Mouse (Mus musculus) liver, embryonic 14.5 days (tissue): Measurements from ENCODE around the gene Hcst. TPM values are rescaled to one million over a fixed set of nuclear protein-coding genes. Genes with fewer than 3 reads are reported as not detected.
A peak's percentile ranks its signal among the peaks of the same experiment; 100 is the strongest.

Experiments
- ATAC-seq: fragments of 200-750 bp; cut with Nextera tagmentation; 2 replicates; pipeline ENCODE4 v1.8.0; 2017; ENCODE audit warnings: moderate number of reproducible peaks, mild to moderate bottlenecking, moderate library complexity; ENCODE audit not compliant: insufficient read depth
- DNase-seq, 3 experiments: peaks; one replicate each; pipeline ENCODE4 v3.0.0-alpha.2; 2012 to 2013; ENCODE audit warnings: low read depth in 3 of 3, low spot score in 3 of 3
- H3K27ac ChIP-seq: fragments of 300-500 bp; sonication (generic); 2 replicates; pipeline ENCODE4 v1.5.1; 2014; ENCODE audit warnings: moderate library complexity, mild to moderate bottlenecking, control low read depth, inconsistent platforms
- H3K27me3 ChIP-seq: fragments of 300-500 bp; sonication (generic); 2 replicates; pipeline ENCODE4 v1.6.1; 2014; ENCODE audit warnings: mild to moderate bottlenecking, low read length, moderate library complexity; ENCODE audit not compliant: control insufficient read depth, insufficient read depth
- H3K36me3 ChIP-seq: fragments of 300-500 bp; sonication (generic); replicated peaks from 2 replicates; pipeline ENCODE4 v1.6.1; 2014; ENCODE audit warnings: low read depth; ENCODE audit not compliant: control insufficient read depth, insufficient read depth
- H3K4me1 ChIP-seq, 2 experiments: fragments of 200-500 bp in 1 of 2; fragments of 300-500 bp in 1 of 2; sonication (generic) in 1 of 2; replicated peaks; 2 replicates each; pipeline ENCODE4 v1.6.1; 2012 to 2014; ENCODE audit warnings: antibody characterized with exemption in 1 of 2, inconsistent platforms in 1 of 2, low read length in 1 of 2; ENCODE audit not compliant: control insufficient read depth in 2 of 2, insufficient read depth in 2 of 2
- H3K4me2 ChIP-seq: fragments of 300-500 bp; sonication (generic); 2 replicates; pipeline ENCODE4 v1.6.1; 2014; ENCODE audit warnings: low read depth, mild to moderate bottlenecking, control low read depth, moderate library complexity
- H3K4me3 ChIP-seq, 2 experiments: fragments of 200-500 bp in 1 of 2; fragments of 300-500 bp in 1 of 2; sonication (generic) in 1 of 2; 2 replicates each; pipeline ENCODE4 v1.5.1; 2012 to 2014; ENCODE audit warnings: low read depth in 2 of 2, low read length in 2 of 2, mild to moderate bottlenecking in 2 of 2, control low read depth in 1 of 2, inconsistent platforms in 1 of 2, moderate library complexity in 1 of 2; ENCODE audit not compliant: insufficient read depth in 1 of 2
- H3K9ac ChIP-seq: fragments of 300-500 bp; sonication (generic); replicated peaks from 2 replicates; pipeline ENCODE4 v1.6.1; 2014; ENCODE audit warnings: mild to moderate bottlenecking, control low read depth, moderate library complexity
- H3K9me3 ChIP-seq: fragments of 300-500 bp; sonication (generic); 2 replicates; pipeline ENCODE4 v1.6.1; 2016; ENCODE audit warnings: low read length, mixed read lengths; ENCODE audit not compliant: control insufficient read depth
- CTCF ChIP-seq: IDR thresholded peaks from 2 replicates; pipeline ENCODE4 v1.5.1; 2016; ENCODE audit warnings: antibody characterized with exemption, low read depth, control low read depth
- EP300 ChIP-seq: IDR thresholded peaks from 2 replicates; pipeline ENCODE4 v1.6.1; 2016; ENCODE audit warnings: antibody characterized with exemption, low read depth
- WGBS: fragments of 180-500 bp; shearing (Covaris S2); extraction: QIAGEN DNeasy Blood & Tissue Kit; methylation state at CpG from one replicate; pipeline ENCODE4 v1.1.7; 2014; ENCODE audit not compliant: insufficient replicate concordance; 5-methylcytosine and 5-hydroxymethylcytosine counted together
- polyA plus RNA-seq, 2 experiments: library from polyadenylated mRNA; depleted of rRNA in 1 of 2; stranded (reverse) in 1 of 2; unstranded in 1 of 2; fragments of >200 nt; fragmentation: Nextera tagmentation in 1 of 2; extraction: Ambion mirVana in 1 of 2; gene quantifications; 2 replicates each; pipeline versions ENCODE4 v1.2.1 to v1.2.3; 2012 to 2014

Gene Hcst
- polyA plus RNA-seq, 2 experiments: 3.3 to 4.9 TPM

DNA sequence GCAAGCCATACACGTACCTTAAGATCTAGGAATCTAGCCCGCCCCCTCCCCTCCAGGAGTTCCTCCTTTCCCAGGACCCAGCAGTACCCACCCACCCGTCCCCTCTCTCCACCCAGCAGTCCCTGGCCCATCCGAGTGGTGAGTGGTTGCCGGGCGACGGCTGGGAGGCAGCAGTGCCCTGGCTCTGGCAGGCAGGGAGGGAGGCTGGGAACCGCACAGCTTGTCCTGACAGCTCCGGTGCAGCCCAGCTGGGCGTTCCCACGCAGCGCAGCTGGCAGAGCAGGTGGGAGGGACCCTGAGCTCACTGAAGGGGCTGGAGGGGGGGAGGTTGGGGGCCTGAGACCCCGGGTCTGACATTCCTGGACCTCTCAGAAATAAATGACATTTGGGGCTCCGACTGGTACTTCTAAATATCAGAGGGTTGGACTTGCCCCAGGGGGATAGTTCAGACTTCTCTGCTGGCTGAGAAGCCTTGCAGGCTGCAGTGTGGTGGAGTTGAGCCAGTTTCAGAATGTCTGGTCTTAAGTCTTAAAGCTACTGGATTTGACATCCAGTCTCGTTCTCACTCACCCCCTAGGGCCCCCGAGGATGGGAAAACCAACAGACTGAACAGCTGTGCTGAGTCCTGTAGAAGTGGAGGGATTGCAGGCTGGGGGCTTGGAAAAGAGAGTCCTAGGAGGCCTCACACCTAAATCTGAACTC lies 38.1 kb upstream of the Hcst start, which contains the start of the genes Kirrel2 and Nphs1:
TSS of gene Kirrel2 (minus strand) at position 62 of the 702 bp plus-strand sequence.
TSS of gene Nphs1 (plus strand) at position 687 of the 702 bp plus-strand sequence.
- H3K4me2 ChIP-seq: no peak within 1 kb of the TSS
- no peak within 1 kb of the TSS for H3K9ac ChIP-seq
- 4% methylated on average over 16 of the region's 16 CpGs for WGBS
- H3K27ac ChIP-seq: no peak within 1 kb of the TSS
- no peaks in the 10 kb centered on the region for H3K9me3 ChIP-seq
- TF ChIP-seq CTCF (no peak), EP300 (no peak)
- no peaks in the 10 kb centered on the region for H3K36me3 ChIP-seq
- H3K4me3 ChIP-seq: no peak within 1 kb of the TSS
- ATAC-seq: no peak
- no peak for DNase-seq
- H3K4me1 ChIP-seq: no peaks in the 10 kb centered on the region
- peaks cover 64% of the 10 kb centered on the region for H3K27me3 ChIP-seq

DNA sequence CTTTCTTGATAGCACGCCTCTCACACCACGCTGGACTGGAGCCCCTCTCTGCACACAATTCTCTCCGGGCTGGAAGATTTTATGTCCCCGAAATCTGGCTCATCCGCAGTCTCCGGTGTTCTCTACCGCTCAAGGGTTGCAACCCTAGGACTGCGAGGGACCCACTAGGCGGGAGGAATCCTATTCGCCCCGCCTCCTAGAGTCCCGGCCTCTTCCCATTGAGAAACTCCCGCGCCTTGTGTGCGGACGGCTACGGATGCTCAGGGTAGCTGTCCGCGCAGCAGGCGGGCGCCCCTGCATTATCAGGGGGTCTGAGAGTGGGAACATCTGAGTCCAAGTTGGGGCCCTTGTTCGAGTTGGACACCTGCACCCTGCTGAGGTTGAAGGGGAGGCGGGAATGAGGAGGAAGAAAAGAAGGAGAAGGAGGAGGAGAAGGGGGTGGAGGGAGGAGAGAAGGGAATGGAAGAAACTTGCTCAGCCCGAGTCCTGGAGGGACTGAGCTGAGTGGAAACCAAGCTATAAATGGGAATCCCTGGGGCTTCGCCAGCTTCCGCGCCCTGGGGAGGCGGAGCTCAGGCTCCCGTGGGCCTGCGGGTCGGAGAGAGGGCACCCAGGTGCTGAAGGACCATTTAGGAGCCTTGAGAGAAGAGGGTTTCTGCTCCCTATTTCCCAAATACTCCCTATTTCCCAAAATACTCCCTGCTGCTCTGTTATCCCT lies 37.4 kb upstream of the Hcst start:
- no peak for DNase-seq
- H3K9ac ChIP-seq: no peak overlapping the region
- H3K27me3 ChIP-seq: peaks cover 67% of the 10 kb centered on the region
- no peaks in the 10 kb centered on the region for H3K9me3 ChIP-seq
- H3K4me2 ChIP-seq: no peak overlapping the region
- 2% methylated on average over 31 of the region's 31 CpGs for WGBS
- H3K36me3 ChIP-seq: no peaks in the 10 kb centered on the region
- ATAC-seq: no peak
- H3K4me1 ChIP-seq: no peaks in the 10 kb centered on the region
- TF ChIP-seq CTCF (no peak), EP300 (no peak)
- no peak overlapping the region for H3K27ac ChIP-seq
- no peak overlapping the region for H3K4me3 ChIP-seq

DNA sequence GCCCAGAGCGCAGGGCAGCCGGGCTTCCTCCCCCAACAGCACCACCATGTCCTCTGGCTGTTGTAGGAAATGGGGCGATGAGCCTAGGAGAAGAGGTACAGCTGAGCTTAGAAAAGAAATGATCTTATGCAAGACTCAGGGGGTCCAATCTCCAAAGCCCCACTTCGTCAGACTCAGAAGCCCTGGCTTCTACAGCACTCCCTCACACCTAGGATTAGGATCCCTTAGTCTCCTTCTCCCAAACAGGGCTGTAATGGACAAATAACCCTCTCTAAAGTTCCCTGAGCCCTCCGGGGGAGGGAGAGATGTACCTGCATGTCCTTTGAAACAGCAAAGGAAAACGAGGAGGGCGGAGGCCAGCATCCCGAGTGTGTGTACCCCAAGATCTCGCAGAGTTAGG lies 36.8 kb upstream of the Hcst start:
- WGBS: 1% methylated on average over 9 of the region's 9 CpGs
- no peaks in the 10 kb centered on the region for H3K9me3 ChIP-seq
- ATAC-seq: no peak
- H3K27me3 ChIP-seq: peaks cover 67% of the 10 kb centered on the region
- DNase-seq: no peak
- no peak overlapping the region for H3K9ac ChIP-seq
- H3K4me2 ChIP-seq: no peak overlapping the region
- no peak overlapping the region for H3K4me3 ChIP-seq
- H3K27ac ChIP-seq: no peak overlapping the region
- TF ChIP-seq EP300 (no peak), CTCF (no peak)
- no peaks in the 10 kb centered on the region for H3K36me3 ChIP-seq
- no peaks in the 10 kb centered on the region for H3K4me1 ChIP-seq

DNA sequence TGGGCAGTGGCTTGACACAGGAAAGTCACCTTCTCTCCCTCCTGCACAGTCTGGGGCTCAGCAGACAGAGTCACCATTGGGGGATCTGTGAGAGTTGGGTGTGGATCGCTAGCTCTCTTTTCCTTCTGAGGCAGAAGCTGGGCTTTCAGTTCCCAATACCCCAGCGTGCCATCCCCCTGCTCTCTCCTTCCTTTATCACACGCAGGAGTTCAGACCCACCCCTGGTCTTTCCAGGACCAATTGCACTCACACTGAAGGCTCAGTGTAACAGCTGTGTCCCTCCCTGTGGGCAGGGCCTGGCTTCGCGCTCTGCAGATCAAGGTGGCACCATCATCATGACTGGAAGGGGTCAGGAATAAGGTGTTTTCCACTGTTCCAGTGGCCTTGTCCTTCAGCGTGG lies 34.6 kb upstream of the Hcst start:
- no peaks in the 10 kb centered on the region for H3K36me3 ChIP-seq
- no peaks in the 10 kb centered on the region for H3K9me3 ChIP-seq
- H3K4me2 ChIP-seq: no peak overlapping the region; the same call in 1 of the 2 replicates
- H3K9ac ChIP-seq: no peak overlapping the region
- DNase-seq (no peak), ATAC-seq (no peak)
- no peak overlapping the region for H3K4me3 ChIP-seq
- no peak overlapping the region for H3K27ac ChIP-seq
- WGBS: 10% methylated on average over 6 of the region's 6 CpGs
- TF ChIP-seq EP300: no peak
- TF ChIP-seq CTCF: no peak
- H3K27me3 ChIP-seq: peaks cover 57% of the 10 kb centered on the region
- H3K4me1 ChIP-seq: no peaks in the 10 kb centered on the region

DNA sequence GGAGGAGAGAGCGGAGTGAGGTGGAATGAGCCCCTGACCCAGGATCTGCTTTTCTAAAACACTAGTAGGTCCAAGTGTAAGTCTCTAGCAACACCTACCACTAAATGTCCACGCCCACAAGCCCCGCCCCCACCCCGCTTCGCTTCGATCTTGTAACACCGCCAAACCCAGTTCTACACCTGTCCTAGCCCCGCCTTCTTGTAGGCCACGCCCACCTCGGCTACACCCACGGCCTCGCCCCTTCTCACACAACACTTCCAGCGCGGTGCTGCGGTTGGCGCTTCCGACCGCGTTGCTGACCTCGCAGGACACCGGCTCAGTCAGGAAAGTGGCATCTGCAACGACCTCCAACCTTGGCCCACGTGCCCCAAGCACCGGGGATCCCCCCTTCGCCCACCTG lies 34.1 kb upstream of the Hcst start:
- H3K4me1 ChIP-seq: no peaks in the 10 kb centered on the region
- DNase-seq (peak in 1 of 3 experiments; percentile 24), ATAC-seq (no peak)
- no peak overlapping the region for H3K27ac ChIP-seq
- H3K4me3 ChIP-seq: no peak overlapping the region; a peak in 1 of 4 replicates
- H3K36me3 ChIP-seq: no peaks in the 10 kb centered on the region
- peak overlapping the region; percentile 24; the same call in 1 of the 2 replicates for H3K4me2 ChIP-seq
- no peak overlapping the region for H3K9ac ChIP-seq
- peaks cover 57% of the 10 kb centered on the region for H3K27me3 ChIP-seq
- H3K9me3 ChIP-seq: no peaks in the 10 kb centered on the region
- TF ChIP-seq EP300 (no peak), CTCF (no peak)
- 2% methylated on average over 25 of the region's 25 CpGs for WGBS
